Mouse (Mus musculus): ENCODE results near the gene Zfhx2.

GRCm38 (mm10) chr14:55076224-55076623, 15.9 kb downstream of the Zfhx2 start:
- TF ChIP-seq ZC3H11A (IDR thresholded peaks at IDR 0.05; ENCODE audit: borderline replicate concordance, low read depth, low read length), result no peak
- TF ChIP-seq HCFC1 (IDR thresholded peaks at IDR 0.05; ENCODE audit: borderline replicate concordance, insufficient read depth, low read length), result no peak
- TF ChIP-seq CHD2 (IDR thresholded peaks at IDR 0.05; ENCODE audit: low read depth, low read length), result no peak
- TF ChIP-seq MAFK (IDR thresholded peaks at IDR 0.05; ENCODE audit: insufficient read depth, low read depth, low read length), result no peak
- no peak for TF ChIP-seq ZNF384 (IDR thresholded peaks at IDR 0.05; ENCODE audit: low read depth, low read length)

Data from ES-E14 (cell line).